Mouse (Mus musculus): Measurements from ENCODE around the gene Olfr649. TPM values are rescaled to one million over a fixed set of nuclear protein-coding genes. Genes with fewer than 3 reads are reported as not detected.
A peak's percentile ranks its signal among the peaks of the same experiment; 100 is the strongest.

Gene Olfr649
- not detected in 2 replicates for polyA plus RNA-seq (2015; fragmentation: Nextera tagmentation; extraction: Ambion mirVana)

DNA sequence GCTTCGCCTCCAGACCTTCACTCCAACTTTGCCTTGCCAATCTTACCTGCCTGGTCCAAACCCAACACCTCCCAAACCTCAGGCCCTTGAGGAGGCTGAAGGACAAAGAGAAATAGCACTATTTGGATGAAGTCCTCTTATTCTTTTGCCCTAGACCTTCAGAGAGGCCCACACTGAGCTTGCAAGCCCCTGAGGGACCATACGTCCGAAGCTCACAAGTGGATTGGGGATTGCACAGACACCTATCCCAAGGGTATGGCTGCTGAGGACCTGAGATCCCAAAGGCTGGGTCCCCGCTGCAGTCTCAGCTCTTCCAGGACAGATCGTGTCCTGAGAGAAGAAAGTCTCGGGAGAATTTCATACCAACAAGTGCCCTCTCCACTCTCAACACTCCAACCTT, at the start of gene Olfr649:
Gene Olfr649, minus strand, starts transcription at position 101 of the 400 bp plus-strand sequence.
- no peaks in the 10 kb centered on the region for H3K4me1 ChIP-seq
- H3K4me3 ChIP-seq: no peak within 1 kb of the TSS
- no peaks in the 10 kb centered on the region for H3K27me3 ChIP-seq
- H3K27ac ChIP-seq: no peak within 1 kb of the TSS
- H3K9ac ChIP-seq: no peak within 1 kb of the TSS
- no peaks in the 10 kb centered on the region for H3K36me3 ChIP-seq (ENCODE audit: poor library complexity, severe bottlenecking)
- H3K4me2 ChIP-seq: no peak within 1 kb of the TSS
- ATAC-seq: no peak
- H3K9me3 ChIP-seq (replicated peaks): no peaks in the 10 kb centered on the region
- 83% methylated on average over 6 of the region's 6 CpGs for WGBS

DNA sequence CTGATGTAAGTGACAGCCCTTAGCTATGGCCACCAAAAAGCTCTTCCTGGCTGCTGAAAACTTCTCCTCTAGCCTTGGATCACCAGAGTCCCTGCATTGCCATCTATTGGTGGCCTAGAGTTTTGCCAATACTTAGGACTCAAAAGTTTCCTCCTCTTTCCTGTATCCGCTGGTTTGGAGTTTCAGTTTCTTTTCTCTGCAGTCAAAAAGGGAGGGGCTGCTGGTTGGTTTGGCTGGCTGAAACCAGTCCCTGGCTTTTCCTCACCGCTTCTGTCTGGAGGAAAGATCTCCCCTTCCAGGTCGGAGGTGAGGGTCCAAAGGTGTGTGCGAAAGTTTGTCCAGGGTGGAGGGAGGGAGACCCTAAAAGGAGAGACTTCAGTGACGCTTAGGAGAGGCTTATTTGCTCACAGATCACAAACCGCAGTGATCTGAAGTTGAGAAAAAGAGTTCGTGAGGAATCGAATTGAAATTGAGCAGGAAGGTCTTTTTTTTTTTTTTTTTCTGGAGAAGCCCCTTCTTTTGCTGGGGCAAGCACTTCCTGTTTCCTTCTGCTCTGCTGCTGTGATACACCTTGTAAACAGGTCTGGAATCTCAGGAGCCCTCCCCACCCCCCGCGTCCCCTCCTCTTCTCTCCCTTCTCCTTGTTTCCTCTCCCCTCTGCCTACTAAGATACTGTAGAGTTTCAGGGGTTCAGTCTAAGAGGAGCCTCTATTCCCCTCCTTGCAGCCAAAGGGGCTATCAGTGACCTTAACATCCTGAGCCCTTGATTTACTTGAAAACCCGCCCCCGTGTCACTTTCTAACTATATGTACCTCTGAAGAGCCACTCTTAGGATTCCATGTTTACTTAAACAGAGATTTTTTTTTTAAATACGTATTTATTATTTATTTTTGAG, 48.7 kb upstream of the Olfr649 start, which contains the start of gene Trim34a:
Gene Trim34a, plus strand, starts transcription at position 171 of the 895 bp plus-strand sequence.
- H3K4me1 ChIP-seq: 0 out of 2 replicates have a peak, but pooled peaks cover 3% of the 10 kb centered on the region
- H3K36me3 ChIP-seq (ENCODE audit: poor library complexity, severe bottlenecking): no peaks in the 10 kb centered on the region
- WGBS: 9% methylated on average over 13 of the region's 13 CpGs
- H3K9ac ChIP-seq: no peak within 1 kb of the TSS
- peak within 1 kb of the TSS; percentile 31 for H3K4me3 ChIP-seq
- ATAC-seq: 0 out of 2 replicates have a peak, but pooled peaks have one; percentile 24
- peak within 1 kb of the TSS; percentile 51 for H3K4me2 ChIP-seq
- H3K9me3 ChIP-seq (replicated peaks): no peaks in the 10 kb centered on the region
- no peaks in the 10 kb centered on the region for H3K27me3 ChIP-seq
- no peak within 1 kb of the TSS for H3K27ac ChIP-seq

DNA sequence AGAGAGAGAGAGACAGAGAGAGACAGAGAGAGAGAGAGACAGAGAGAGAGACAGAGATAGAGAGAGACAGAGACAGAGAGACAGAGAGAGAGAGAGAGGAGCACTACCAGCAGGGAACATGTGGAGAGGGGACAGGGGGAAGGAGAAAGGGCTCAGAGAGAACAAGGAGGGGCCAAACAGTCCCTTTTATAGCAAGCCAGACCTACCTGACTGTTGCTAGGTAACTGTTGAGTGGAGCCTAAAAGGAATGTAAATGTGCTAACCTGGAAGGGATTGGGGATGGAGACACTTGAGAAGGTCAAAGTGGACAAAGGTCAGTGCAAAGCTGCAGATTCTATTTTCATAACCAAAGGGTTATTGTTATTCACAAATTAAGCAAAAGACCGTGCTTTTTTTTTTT, 47.8 kb upstream of the Olfr649 start:
- Histone ChIP-seq H3K9me3 (replicated peaks) (no peaks in the 10 kb centered on the region), H3K9ac (no peak overlapping the region), H3K4me1 (0 out of 2 replicates have a peak, but pooled peaks cover 3% of the 10 kb centered on the region), H3K4me3 (no peak overlapping the region), H3K27me3 (no peaks in the 10 kb centered on the region), H3K4me2 (no peak overlapping the region), H3K36me3 (ENCODE audit: poor library complexity, severe bottlenecking) (no peaks in the 10 kb centered on the region), H3K27ac (no peak overlapping the region)
- 74% methylated on average over 1 of the region's 1 CpGs for WGBS
- ATAC-seq: no peak

DNA sequence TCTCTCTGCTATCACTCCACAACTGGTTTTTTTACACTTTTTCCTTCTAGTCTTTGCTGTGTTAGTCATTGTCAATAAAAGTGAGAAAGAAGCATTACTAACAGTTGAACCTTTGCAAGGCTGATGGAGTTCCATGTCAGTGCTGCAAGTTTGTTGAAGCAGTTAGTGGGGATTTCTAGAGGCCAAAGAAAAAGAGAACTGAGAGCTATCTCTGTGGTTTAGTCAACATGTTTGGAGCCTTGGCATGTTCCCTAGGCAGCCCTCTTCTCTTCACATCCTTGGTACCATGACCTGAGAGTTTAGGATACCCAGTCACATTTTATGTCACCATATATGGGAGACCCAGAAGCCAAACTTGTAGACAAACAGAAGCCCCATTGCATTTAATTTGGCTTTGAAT, 45.1 kb upstream of the Olfr649 start:
- Histone ChIP-seq H3K4me3 (no peak overlapping the region), H3K27me3 (no peaks in the 10 kb centered on the region), H3K4me2 (no peak overlapping the region), H3K4me1 (0 out of 2 replicates have a peak, but pooled peaks cover 3% of the 10 kb centered on the region), H3K27ac (no peak overlapping the region), H3K36me3 (ENCODE audit: poor library complexity, severe bottlenecking) (no peaks in the 10 kb centered on the region), H3K9me3 (replicated peaks) (no peaks in the 10 kb centered on the region), H3K9ac (no peak overlapping the region)
- no peak for ATAC-seq

- Histone ChIP-seq H3K4me3 (no peak overlapping the region), H3K36me3 (ENCODE audit: poor library complexity, severe bottlenecking) (no peaks in the 10 kb centered on the region), H3K9me3 (replicated peaks) (no peaks in the 10 kb centered on the region), H3K27me3 (no peaks in the 10 kb centered on the region), H3K4me2 (no peak overlapping the region), H3K9ac (no peak overlapping the region), H3K4me1 (no peaks in the 10 kb centered on the region), H3K27ac (no peak overlapping the region)
- 33% methylated on average over 2 of the region's 2 CpGs for WGBS
- ATAC-seq: no peak
Measured at GRCm38 (mm10) chr7:104231203-104231602, 35.4 kb upstream of the Olfr649 start.

GRCm38 (mm10) chr7:104218701-104219569, 23.1 kb upstream of the Olfr649 start, which contains the start of gene Trim6:
Trim6 (plus strand) TSS chr7:104218793.
- Histone ChIP-seq H3K36me3 (ENCODE audit: poor library complexity, severe bottlenecking) (no peaks in the 10 kb centered on the region), H3K4me3 (peak within 1 kb of the TSS; percentile 25), H3K9ac (no peak within 1 kb of the TSS), H3K27ac (no peak within 1 kb of the TSS), H3K27me3 (no peaks in the 10 kb centered on the region), H3K4me1 (peaks cover 7% of the 10 kb centered on the region; the same call in 1 of the 2 replicates), H3K4me2 (peak within 1 kb of the TSS; percentile 53), H3K9me3 (replicated peaks) (no peaks in the 10 kb centered on the region)
- WGBS: 4% methylated on average over 37 of the region's 37 CpGs
- peak; percentile 55; the same call in 1 of the 2 replicates for ATAC-seq

DNA sequence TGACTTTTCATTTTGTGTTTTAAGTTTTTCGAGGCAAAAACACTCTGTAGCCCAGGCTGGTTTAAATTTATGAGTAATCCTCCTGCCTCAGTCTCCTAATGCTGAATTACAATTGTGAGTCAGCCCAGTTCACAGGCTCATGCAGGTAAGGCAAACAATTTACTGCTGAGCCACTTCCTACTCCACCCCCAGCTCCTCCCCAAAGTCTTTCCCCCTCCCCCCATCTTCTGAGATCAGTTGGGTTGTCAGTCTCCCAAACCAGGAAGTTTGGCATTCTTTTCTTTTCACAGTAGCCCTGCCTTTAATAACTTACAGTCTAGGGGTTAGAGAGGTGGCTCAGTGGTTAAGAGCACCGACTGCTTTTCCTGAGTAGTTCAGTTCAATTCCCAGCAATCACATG, 22.1 kb upstream of the Olfr649 start:
- ATAC-seq: no peak
- 83% methylated on average over 2 of the region's 2 CpGs for WGBS
- H3K9me3 ChIP-seq (replicated peaks): no peaks in the 10 kb centered on the region

GRCm38 (mm10) chr7:104216011-104216535, 20.3 kb upstream of the Olfr649 start:
- no peak overlapping the region for H3K4me3 ChIP-seq

More for the DNA sequence above, 22.1 kb upstream of the Olfr649 start:
- H3K27me3 ChIP-seq: no peaks in the 10 kb centered on the region
- no peaks in the 10 kb centered on the region for H3K36me3 ChIP-seq (ENCODE audit: poor library complexity, severe bottlenecking)
- H3K4me1 ChIP-seq: peaks cover 7% of the 10 kb centered on the region; the same call in 1 of the 2 replicates
- H3K4me3 ChIP-seq: no peak overlapping the region
- no peak overlapping the region for H3K4me2 ChIP-seq
- no peak overlapping the region for H3K9ac ChIP-seq
- no peak overlapping the region for H3K27ac ChIP-seq

DNA sequence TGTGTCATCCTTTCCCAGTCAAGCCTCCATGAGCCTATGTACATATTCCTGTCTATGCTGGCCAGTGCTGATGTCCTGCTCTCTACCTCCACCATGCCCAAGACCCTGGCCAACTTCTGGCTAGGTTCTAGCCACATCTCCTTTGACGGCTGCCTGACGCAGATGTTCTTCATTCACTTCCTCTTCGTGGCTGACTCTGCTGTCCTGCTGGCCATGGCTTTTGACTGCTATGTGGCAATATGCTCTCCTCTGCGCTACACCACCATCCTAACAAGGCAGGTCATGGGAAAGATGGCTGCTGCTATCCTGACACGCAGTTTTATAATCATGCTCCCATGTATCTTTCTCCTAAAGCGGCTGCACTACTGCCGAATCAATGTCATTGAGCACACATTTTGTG, 10.4 kb upstream of the Olfr649 start:
- WGBS: 93% methylated on average over 7 of the region's 7 CpGs

More at GRCm38 (mm10) chr7:104216011-104216535, 20.3 kb upstream of the Olfr649 start:
- no peak for ATAC-seq
- Histone ChIP-seq H3K27ac (no peak overlapping the region), H3K36me3 (ENCODE audit: poor library complexity, severe bottlenecking) (no peaks in the 10 kb centered on the region), H3K27me3 (no peaks in the 10 kb centered on the region), H3K4me1 (peaks cover 7% of the 10 kb centered on the region; the same call in 1 of the 2 replicates), H3K9me3 (replicated peaks) (no peaks in the 10 kb centered on the region), H3K9ac (no peak overlapping the region), H3K4me2 (no peak overlapping the region)
- WGBS: 62% methylated on average over 1 of the region's 1 CpGs

DNA sequence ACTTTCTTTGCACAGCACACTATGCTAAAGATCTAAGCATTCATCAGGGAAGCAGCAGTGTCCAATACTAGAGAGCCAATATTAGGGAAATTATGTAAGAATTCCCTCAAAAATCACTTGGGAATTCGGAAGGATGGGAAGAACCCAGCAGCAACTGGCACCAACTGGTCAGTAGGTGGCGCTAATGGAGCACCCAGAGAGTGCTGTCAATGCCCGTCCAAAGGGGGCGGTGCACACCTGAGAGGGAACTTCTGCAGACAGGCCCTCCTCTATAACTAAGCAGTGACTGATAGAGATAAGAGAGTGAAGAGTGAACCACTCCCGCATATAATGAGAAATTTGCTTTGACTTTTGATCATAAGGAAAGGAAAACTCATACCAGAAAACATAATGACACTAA, 4.0 kb upstream of the Olfr649 start:
- Histone ChIP-seq H3K27me3 (no peaks in the 10 kb centered on the region), H3K9me3 (replicated peaks) (no peaks in the 10 kb centered on the region), H3K9ac (no peak overlapping the region), H3K27ac (no peak overlapping the region), H3K4me3 (no peak overlapping the region), H3K4me1 (no peaks in the 10 kb centered on the region), H3K4me2 (no peak overlapping the region), H3K36me3 (ENCODE audit: poor library complexity, severe bottlenecking) (no peaks in the 10 kb centered on the region)
- 6% methylated on average over 5 of the region's 5 CpGs for WGBS
- ATAC-seq: 0 out of 2 replicates have a peak, but pooled peaks have one; percentile 48

More for the DNA sequence above, 10.4 kb upstream of the Olfr649 start:
- Histone ChIP-seq H3K9me3 (replicated peaks) (no peaks in the 10 kb centered on the region), H3K36me3 (ENCODE audit: poor library complexity, severe bottlenecking) (no peaks in the 10 kb centered on the region), H3K4me2 (no peak overlapping the region), H3K27ac (no peak overlapping the region), H3K9ac (no peak overlapping the region), H3K4me1 (no peaks in the 10 kb centered on the region), H3K27me3 (no peaks in the 10 kb centered on the region), H3K4me3 (no peak overlapping the region)
- ATAC-seq: no peak

GRCm38 (mm10) chr7:104191275-104191674, 4.5 kb downstream of the Olfr649 start:
- H3K27ac ChIP-seq: no peak overlapping the region
- WGBS: 63% methylated on average over 9 of the region's 9 CpGs
- no peak for ATAC-seq
- no peak overlapping the region for H3K4me3 ChIP-seq
- no peaks in the 10 kb centered on the region for H3K36me3 ChIP-seq (ENCODE audit: poor library complexity, severe bottlenecking)
- H3K9me3 ChIP-seq (replicated peaks): no peaks in the 10 kb centered on the region
- H3K4me1 ChIP-seq: no peaks in the 10 kb centered on the region
- no peak overlapping the region for H3K9ac ChIP-seq
- H3K27me3 ChIP-seq: no peaks in the 10 kb centered on the region
- no peak overlapping the region for H3K4me2 ChIP-seq

Measured in forebrain, embryonic 13.5 days (tissue).